Mouse (Mus musculus): ENCODE data around the gene Ccno. TPM values are rescaled to one million over a fixed set of nuclear protein-coding genes. Genes with fewer than 3 reads are reported as not detected.
A peak's percentile ranks its signal among the peaks of the same experiment; 100 is the strongest.

The Ccno gene
- total RNA-seq (2021), result 0.71 and 1.6 TPM in 2 replicates
- long read RNA-seq, experiment 1, result 0 reads
- long read RNA-seq, experiment 2, partial matches to known transcripts, result 0 of 2 reads
- long read RNA-seq, experiment 2, other reads (novel, unspliced or antisense), result 1 of 2 reads

DNA sequence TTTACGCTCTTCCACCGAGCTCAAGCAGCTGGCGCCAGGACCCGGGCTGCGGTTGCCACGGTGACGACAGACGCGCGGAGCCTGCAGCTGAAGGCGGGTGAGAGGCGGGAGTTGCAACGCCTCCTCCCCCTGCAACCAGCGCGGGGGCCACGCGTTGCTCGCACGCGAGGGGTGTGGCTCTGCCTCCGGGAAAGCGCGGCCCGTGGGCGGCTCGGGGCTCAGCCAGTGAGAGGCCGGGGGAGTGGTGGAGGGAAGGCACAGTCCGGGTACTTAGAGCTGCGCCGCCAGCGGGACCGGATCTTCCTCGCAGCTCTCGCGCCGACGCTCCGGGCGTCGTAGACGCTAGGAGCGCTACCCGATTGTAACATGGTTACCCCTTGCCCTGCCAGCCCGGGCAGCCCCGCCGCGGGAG is at the start of gene Ccno:
TSS of gene Ccno (plus strand) at position 271 of the 412 bp plus-strand sequence.
- DNase-seq, result peak; percentile 98

DNA sequence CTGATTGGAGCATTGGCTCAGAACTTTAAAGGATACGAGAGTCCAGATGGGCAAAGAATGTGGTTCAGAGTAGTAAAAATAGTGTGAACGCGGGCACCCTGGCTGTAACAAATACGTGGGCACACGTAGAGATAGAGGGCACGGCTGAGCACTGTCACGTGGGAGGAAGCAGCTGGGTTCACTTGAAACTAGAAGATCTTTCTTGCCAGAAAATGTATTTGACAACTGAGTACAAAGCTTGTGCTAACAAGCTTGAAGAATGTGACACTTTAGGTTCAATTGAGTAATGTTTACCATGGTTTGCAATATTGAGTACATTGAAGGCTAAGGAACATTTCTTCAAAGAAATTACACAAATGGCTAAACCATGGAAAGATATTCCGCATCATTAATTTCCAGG is 49.5 kb upstream of the Ccno start:
- DNase-seq, result no peak

DNA sequence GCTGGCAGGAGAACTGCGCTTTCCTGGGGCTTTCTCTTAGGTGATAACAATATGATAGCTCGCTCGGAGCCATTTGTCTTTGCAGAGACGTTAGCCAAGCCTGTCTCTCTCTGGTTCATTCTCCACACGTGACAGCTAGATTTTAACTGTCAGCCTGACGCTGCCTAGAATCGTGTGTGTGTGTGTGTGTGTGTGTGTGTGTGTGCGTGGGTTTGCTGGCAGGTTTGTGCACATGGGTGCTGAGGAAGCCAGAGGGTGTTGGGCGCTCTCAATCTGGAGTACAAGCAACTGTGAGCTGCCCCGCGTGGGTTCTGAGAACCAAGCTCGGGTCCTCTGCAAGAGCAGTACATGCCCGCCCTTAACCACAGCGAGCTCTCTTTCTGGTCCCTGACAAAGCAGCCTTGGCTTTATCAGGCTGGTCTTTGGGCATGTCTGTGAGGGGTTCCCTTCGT is 45.7 kb upstream of the Ccno start:
- no peak for DNase-seq

DNA sequence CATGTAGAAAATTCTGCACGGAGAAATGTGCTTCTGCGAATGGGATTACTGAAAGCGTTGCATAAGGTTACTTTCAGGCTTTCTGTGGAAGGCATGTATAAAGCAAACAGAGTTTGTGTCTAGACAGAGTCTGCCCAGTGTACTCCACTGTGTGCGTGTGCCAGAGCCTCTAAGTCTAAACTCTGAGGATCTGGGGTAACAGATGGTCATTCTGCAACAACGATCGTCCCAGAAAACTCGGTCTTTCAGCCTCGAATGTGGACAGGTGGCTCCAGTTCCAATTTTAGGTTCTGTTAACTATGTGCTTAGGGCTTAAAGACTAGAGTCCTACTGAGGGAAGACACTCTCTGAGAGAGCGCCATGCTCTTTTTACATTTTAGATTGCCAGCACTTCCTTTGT is 42.3 kb upstream of the Ccno start:
- no peak for DNase-seq

DNA sequence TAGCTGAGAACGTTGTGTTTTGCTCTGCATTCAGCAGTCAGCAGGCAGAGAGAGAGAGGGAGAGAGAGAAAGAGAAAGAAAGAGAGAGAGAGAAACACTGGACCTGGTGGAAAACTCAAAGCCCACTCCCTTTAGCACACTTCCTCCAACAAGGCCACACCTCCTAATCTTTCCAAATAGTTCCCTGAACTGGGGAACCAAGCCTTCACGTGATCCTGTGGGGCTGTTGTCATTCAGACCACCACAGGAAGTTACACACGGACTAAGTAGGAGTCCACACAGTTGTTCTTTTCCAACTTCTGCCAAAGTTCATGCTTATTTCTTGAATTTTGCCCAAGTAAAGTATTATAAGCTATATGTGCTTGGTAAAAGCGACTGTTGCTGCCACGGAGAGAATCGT is 41.7 kb upstream of the Ccno start:
- no peak for DNase-seq

DNA sequence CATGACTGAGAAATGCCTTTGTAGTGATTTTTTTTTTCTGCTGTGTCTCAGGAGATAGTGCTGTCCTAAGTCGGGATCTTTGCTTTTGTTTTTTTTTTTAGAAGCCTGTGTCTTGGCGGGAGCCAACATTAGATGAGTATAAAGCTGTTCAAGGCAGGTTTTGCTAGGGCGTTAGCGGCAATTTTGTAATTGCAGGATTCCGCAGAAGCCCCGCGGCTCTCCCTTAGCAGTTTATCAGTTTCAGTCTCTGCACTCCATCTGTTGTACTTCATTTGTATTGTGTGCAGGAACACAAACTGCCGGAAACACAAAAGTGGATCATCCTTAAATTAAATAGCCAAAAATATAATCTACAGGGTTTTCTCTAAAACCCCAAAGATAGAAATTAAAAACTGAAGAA is 33.5 kb upstream of the Ccno start:
- no peak for DNase-seq

DNA sequence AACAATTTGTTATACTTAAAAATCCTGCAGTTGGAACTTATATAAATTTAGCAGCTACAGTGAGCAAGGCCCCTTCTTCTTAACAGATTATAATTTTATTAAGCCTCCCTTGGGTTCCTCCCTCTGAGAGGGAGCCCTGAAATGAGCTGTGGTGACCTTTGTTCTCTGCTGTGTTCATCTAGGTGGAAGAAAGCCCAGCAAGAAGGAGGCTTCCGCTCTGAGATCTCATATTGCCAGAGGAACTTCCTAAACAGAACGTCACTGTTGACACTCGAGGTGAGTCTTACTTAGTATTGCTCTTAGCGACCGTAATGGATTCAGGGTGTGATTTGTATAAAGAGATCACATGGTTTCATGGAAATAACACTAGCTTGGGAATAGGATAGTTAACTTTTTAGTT is 24.5 kb upstream of the Ccno start:
- no peak for DNase-seq

DNA sequence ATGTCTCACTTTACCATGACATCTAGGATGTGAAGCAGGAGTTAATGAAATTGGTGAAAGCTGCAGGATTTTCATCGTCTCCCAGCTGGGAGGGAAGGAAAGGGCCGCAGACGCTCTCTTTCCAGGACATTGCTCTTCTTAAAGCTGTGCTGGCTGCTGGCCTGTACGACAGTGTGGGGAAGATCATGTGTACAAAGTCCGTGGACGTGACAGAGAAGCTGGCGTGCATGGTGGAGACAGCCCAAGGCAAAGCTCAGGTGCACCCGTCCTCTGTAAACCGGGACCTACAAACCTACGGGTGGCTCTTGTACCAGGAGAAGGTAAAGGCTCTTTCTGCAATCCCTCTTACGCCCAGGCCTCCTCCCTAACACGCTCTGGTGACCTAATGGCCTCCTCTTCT is 23.2 kb upstream of the Ccno start:
- DNase-seq, result no peak

DNA sequence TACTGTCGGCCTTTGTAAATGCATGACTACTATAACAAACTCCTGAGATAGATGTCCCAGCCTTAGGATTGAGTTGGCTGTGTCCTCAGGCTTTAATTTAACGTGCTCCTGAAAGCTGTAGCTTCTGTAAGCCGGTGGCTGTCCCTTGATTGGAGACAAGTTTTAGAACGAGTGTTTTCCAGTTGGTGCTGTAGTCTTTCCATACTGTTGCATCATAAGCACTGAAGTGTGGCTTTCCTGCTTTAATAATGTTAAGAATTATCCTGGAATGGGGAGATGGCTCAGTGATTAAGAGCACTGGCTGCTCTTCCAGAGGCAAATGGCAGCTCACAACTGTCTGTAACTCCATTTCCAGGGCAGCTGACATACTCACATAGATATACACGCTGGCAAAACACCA is 20.3 kb upstream of the Ccno start:
- DNase-seq, result no peak

DNA sequence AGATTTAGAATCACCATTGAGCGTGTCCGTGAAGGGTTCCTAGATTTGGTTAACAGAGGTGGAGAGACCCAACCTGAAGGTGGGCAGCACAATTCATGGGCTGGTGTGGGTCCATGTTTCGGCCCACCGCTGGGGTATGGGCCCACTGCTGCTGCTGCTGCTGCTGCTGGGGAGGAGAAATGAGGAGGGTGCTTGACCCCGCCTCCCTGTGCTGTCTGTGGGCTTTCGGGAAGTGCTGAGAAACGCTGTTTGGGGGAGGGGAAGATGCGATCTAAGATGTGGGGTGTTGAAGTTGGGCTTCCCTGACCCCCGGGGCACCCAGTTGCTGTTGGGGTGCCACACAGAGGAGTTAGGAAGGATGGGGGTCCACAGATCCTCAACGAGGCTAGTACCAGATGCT is 10.9 kb upstream of the Ccno start:
- no peak for DNase-seq

DNA sequence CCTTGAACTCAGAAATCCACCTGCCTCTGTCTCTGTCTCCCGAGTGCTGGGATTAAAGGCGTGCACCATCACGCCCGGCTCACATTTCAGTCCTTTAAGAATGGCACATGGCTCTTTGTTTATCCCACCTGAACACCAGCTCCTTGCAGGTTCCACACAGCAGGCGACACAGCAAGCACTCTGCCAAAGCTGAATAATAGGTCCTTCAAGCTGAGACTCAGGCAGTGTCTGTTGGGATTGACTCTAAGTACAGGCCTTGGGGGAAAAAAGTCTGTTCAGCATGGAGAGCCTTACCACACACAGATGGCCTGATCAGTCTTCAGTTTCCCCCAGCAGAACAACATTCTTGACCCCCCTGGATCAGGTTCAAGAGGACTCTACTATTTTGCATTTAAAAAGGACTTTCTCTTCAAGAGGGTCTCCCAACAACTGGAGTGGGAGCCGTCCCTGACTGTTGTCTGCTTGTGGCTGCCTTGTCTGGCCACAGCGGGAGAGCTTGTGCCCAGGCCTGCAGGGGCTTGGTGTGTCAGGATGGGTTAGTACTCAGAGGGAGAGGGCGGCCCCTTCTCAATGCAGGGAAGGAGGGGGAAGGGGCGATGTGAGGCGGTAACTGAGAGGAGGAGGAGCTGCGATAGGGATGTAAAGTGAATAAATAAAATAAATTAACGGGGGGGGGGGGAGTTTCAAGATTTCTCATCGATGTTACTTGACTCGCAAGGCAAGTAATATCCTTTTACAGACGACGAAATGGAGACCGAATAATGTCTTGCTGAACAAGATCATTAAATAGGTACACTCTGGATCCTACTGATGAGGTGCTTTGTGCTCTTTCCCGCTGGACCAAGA is 1.8 kb upstream of the Ccno start:
- no peak for DNase-seq

DNA sequence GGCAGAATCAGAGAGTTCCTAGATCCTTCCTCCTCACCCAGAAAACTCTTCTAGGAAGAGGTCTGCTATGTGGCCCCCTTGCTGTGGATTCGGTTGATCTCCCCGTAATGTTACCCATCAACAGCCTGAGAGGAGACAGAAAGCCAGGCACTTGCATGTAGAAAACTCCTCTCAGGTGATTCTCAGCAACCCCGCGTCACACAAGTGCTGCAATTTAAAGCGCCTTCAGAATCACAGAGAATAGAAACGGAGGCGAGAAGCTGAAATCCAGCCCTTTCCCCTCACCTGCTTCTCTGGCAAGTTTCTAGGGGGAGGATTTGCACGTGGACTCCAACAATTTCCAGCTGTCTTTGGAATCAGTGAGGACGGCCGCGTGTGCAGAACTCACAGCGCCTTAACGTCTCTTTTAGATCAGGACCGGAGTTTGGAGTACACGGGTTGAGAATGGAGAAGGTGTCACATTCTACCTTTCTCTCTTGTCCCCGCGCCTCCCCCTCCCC is 1.1 kb upstream of the Ccno start:
- DNase-seq, result no peak

DNA sequence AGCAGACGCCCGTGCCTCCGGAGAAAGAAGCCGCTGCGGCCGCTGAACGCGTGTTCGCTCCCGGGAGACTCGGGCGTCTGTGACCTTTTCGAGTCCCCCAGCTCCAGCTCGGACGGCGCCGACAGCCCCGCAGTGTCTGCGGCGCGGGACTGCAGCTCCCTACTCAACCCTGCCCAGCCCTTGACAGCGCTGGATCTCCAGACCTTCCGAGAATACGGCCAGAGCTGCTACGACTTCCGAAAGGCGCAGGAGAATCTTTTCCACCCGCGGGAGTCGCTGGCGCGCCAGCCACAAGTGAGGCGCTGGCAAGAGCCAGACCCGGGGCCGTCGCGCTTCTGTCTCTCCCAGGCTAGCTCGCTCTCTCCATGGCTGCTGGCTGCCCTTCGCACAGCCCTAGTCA is 389 bp downstream of the Ccno start:
- DNase-seq, result peak; percentile 48

DNA sequence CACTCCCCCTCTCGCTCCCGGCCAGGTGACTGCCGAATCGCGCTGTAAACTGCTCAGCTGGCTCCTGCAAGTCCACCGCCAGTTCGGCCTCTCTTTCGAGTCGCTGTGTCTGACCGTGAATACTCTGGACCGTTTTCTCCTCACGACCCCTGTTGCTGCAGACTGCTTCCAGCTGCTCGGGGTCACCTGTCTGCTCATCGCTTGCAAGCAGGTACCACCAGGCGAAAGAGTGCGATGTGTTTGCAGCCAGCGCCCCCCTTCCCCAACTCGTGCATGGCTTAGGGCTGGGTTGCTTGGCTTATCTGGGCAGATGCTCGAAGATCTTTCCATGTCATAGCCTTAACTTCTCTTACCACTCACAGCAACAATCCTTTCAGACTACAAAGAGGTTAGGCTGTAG is 1.3 kb downstream of the Ccno start:
- DNase-seq, result peak; percentile 6

DNA sequence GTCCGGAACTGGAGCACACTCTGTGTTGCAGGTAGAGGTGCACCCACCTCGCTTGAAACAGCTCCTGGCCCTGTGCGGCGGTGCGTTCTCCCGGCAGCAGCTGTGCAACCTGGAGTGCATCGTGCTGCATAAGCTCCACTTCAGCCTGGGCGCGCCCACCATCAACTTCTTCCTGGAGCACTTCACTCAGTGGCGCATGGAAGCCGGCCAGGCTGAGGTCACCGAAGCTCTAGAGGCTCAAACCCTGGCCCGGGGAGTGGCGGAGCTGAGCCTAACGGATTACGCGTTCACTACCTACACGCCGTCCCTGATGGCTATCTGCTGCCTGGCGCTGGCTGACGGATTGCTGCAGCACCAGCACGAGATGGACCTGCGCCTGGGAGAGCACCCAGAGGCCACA is 1.9 kb downstream of the Ccno start:
- DNase-seq, result peak; percentile 20

DNA sequence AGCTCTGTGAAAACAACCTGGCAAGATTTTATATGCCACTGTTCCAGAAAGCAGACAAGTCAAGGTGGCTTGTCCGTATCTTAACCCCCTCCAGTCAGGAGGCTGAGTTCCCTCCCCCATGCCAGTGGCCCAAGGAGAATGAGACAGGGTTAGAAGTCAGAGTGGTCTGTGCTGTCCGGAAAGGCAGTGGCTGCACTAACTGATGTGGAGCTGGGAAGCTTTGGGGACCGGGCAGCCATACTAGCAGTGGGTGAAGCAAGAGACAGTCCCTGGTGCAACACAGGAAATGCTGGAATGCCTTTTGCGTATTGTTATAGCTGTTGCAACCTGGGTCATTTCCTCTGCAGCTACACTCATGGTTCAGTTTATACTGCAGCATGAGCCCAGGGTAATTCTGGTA is 2.7 kb downstream of the Ccno start:
- DNase-seq, result no peak

DNA sequence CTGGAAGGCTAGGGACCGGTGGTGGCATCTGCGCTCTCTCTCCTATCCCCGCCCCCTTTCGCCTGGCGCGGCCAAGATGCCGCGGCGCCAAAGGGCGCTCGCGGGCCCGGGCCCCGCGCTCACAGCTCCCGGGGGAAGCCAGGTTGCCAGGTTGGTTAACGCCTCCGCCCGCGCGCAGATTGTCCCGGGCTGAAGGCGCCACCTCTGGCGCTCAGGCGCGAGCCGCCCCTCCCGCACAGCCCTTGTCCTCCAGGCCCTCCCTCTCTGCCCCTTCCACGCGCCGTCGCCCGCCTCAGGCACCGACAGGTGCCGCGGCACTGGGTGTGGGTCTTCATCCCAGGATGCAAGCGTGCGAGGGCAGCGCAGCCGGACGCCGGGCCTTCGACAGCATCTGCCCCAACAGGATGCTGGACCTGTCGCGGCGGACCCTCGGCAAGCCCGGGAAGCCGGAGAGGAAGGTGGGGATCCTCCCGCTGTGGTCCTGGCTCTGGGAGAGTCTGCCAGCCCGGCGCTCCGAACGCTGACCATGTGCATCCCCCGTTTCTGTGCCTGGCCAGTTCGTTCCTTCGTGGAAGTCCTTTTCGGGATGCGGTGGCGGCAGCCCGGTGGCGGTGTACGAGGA is 6.0 kb downstream of the Ccno start, which contains the start of gene Mcidas:
TSS of gene Mcidas (plus strand) at position 315 of the 622 bp plus-strand sequence.
- peak; percentile 53 for DNase-seq

DNA sequence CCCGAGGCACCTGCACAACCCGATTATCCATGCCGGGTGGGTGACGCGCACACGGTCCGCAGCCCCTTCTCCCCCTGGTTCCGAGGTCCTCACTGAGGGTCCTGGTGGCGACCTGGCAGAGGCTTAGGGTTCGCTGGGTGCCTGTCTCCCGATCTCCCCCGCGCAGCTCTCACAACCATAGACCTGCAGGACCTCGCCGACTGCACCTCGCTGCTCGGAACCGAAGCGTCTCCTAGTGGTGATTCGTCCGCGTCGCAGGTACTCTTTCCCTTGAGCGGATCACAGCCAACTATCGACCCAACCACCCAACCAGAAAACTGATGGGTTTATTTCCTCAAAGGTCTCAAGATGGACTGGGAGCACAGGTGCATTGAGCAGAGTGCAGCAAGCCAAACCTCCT is 6.6 kb downstream of the Ccno start:
- DNase-seq, result peak; percentile 75

DNA sequence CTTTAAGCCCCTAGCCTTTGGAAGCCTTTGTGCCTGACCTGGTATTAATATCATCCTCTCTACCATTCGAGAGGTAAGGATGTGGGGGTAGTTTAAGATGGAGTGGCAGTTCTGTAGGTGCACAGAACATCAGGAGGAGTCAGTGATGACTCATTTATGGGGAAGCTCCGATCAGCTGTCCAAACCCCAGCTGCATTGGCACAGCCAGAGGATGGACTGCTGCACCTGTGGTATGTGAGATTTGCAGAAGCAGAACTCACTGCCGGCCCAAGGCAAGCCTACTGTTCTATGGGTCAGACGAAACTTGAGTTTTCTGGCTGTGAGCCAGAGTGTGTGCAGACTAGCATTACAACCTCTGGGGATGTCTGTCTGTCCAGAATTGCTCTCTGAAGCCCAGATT is 8.8 kb downstream of the Ccno start:
- no peak for DNase-seq

DNA sequence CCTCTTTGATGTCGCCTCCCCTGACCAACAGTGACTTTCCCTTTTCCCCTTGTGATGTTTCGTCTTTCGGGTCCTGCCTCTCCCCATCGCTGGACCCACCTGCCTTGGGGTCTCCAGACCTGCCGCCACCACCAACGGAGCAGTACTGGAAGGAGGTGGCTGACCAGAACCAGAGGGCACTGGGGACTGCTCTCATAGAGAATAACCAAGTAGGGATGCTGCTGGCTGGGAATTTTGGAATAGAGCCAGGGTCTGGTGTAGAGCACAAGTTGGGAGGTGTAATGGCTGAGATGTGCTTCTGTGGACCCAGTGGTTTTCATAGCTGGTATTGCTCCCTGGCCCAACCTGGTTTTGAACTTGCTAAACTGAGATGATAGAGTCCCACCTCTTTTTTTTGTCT is 9.8 kb downstream of the Ccno start:
- DNase-seq, result no peak

DNA sequence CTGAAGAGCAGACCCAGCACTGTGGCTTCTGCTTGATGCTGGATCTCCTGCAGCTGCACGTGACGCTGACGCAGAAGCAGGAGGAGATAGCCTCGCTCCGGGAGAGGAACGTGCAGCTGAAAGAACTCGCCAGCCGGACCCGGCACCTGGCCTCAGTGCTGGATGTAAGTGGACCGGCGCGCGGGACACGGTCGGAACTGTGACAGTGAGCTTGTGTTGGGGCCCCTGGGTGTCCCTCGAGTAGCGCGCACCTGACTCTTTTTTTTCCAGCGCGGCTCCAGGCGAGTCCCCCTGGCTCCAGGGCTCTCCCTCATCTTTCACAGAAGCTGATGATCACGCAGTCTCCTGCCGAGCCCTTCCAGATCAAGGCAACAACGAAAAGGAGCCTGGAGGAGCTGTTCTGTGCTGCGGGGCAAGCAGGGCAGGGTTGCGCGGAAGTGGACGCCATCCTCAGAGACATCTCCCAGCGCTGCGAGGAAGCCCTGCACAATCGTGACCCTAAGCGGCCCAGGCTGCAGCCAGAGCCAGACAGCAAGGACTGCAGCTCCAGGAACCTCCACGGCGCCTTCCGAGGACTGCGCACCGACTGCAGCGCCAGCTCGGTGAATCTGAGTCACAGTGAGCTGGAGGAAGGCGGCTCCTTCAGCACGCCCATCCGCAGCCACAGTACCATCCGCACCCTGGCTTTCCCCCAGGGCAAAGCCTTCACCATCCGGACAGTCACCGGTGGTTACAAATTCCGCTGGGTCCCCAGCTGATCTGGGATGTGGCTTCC is 11.0 kb downstream of the Ccno start:
- peak; percentile 64 for DNase-seq

DNA sequence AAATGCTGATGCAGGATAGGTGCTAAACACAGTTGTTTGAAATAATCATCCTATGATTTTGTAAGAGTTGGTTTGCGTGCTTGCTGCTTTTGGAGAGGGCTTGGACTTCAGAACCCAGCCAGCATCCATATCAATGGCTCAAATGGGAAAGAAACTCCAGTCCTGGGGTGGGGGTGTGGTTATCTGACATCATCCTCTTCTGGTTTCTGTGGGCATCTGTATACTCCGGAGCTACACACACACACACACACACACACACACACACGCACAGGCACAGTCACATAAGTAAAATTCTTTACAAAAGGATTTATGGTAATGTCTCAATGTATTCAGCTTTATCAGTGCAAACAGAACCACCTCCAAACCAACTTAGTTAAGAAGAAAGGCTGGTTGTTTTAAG is 12.5 kb downstream of the Ccno start:
- DNase-seq, result no peak
